Mouse (Mus musculus) mouse embryonic stem cell (cell line): ENCODE data around the gene Hist1h2ai.
"Not testable (repeated sequence)": the region's sequence is repeated elsewhere in the genome, so short reads cannot be mapped to it uniquely, and the experiment has no call there.

Source experiments
- in situ Hi-C, 2 experiments: fragments of 300-500 bp; cut with MboI; formaldehyde crosslinking; loops; 1 replicate in 1 of 2; 3 replicates in 1 of 2; pipeline ENCODE4 v1.14.3; 2019 to 2020; ENCODE audit warnings: low sequenced_read_pairs in 2 of 2, low pct_unique_long_range_greater_than_20kb in 1 of 2, mixed read lengths in 1 of 2; ENCODE audit not compliant: unreplicated experiment in 1 of 2

The Hist1h2ai gene

GRCm38 (mm10) chr13:21715864-21716539 lies at the start of gene Hist1h2ai, which contains the start of gene Hist1h2bl:
Hist1h2ai (plus strand) TSS chr13:21716422.
Hist1h2bl (minus strand) TSS chr13:21716143.
- in situ Hi-C loops, result loop anchor here in 1 of 2 experiments (10.0 kb wide), 1 partner anchor 319 kb away; the partner anchor contains the start of genes Hist1h2ah and Hist1h2bk

DNA sequence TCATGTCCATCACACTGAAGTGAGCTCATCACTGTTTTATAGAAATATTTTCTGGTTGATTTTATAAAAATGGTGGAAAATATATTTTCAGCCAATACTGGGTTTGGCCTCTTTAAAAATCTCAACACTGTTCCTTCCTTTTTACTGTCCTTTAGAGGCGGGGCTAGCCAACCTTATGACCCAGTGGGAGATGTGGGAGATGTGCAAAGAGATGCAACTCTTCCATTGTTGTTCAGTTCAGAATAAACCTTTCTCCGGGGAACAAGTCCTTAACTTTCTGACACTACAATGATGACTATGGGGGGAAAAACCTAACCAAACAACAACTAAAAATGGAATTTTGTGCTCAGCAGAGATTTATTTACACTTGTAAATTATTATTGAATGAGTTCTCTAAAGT lies 38.9 kb upstream of the Hist1h2ai start, which contains the start of gene Olfr1360:
TSS of gene Olfr1360 (minus strand) at position 101 of the 400 bp plus-strand sequence.
- in situ Hi-C loops, result loop anchor here (25.0 kb wide), 1 partner anchor 290 kb away; no protein-coding TSS in a partner anchor

DNA sequence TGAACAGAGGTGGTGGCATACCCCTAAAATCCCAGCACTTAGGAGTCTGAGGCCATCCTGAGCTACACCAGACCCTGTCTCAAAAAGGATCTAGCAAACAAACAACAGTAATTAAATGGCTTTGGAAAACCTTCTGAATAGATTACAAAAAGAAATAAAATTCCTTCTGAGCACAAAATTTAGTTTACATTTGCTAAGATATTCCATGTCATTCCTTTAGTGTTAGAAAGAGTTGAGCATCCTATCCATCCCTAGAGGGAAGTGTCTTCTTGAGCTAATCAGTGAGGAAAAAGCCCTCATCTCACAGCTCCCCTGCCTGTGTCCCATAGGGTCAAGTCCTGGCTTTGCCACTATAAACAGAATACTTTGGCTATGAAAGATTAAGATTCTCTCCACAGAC lies 18.4 kb upstream of the Hist1h2ai start, which contains the start of gene Olfr1359:
TSS of gene Olfr1359 (plus strand) at position 301 of the 400 bp plus-strand sequence.
- in situ Hi-C loops, result loop anchor here (25.0 kb wide), 1 partner anchor 311 kb away; no protein-coding TSS in a partner anchor

DNA sequence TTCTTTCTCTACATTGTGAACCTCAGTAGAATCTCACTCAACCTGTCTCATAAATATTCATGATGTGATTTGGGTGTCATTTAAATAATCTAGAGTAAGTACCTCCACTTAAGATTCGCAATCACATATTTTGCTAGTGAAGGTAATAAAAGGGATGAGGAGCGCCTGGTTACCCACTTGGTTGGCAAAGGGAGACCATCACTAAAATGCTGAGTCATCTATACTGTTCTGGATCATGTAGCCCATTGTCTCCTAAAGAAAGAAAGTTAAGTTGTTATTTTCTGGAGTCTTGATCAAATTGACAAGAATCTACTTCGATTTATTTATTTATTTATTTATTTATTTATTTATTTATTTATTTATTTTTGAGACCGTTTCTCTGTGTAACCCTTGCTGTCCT lies 9.6 kb upstream of the Hist1h2ai start:
- in situ Hi-C loops, result no loop called here

DNA sequence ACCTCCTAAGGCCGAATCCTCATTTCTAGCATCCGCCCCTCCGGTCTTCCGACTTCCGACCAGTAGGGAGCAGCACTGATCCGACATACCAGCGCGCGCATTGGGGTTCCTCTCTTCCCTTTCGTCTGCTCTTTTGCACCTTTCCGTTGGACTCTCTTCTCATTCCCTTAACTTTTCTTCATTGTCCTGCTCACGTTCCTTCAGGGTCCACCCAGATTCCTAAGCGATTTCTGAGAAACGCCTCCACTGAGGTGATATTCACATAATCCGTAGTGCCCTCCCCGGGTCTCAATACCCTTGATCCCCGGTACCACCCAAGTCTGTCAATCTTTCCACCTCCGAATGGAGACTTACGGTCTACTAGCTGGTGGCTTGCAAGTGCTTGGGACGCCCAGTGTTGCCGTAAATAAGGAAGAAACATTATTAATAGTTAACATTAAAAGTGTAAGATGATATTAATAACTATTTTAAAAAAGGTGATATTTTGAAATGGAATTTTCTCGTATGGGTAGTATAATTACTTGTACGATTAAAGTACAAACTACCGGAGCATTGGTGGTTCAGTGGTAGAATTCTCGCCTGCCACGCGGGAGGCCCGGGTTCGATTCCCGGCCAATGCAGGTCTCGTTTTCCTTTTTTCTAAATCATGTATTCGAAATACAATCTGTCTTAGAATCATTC lies 6.1 kb upstream of the Hist1h2ai start:
- in situ Hi-C loops, result loop anchor here (5.0 to 10.0 kb wide), 2 partner anchors 317 to 325 kb away; partner anchors contain the start of genes Hist1h2ah (in 1 of the 2) and Hist1h2bk (in 1 of the 2)

DNA sequence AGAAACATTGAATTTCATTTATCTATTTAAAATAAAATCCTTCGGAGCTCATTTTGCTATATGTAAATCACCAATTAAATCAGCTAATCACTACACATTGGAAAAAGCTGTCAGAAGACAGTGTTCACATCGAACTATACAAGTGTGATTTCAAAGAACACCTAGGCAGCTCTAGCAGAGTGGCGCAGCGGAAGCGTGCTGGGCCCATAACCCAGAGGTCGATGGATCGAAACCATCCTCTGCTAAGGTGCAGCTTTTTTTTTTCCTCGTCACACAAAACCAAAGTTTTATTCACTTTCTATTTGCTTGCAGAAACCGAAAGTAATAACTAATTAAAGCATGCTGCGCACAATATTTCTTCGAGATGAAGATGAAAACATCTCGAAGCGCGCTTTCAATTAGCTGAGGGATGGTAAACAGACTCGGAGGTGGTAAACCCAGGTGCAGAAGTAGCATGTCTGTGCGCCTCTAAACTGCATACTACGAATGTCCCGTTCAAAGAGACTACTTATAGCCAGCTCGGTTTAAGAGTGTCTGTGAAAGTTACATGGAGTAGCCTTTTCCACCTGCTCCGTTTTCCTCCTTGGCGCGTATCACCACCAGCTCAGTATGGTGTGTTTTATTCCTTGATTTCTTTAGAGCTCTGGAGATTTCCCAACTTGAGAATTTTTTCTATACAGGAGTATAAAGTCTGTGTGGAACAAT lies 5.2 kb upstream of the Hist1h2ai start:
- in situ Hi-C loops, result loop anchor here (5.0 to 10.0 kb wide), 2 partner anchors 316 to 324 kb away; partner anchors contain the start of genes Hist1h2ah (in 1 of the 2) and Hist1h2bk (in 1 of the 2)

- in situ Hi-C loops, result loop anchor here (5.0 to 10.0 kb wide), 2 partner anchors 316 to 323 kb away; partner anchors contain the start of genes Hist1h2ah (in 1 of the 2) and Hist1h2bk (in 1 of the 2)
Observed at GRCm38 (mm10) chr13:21711698-21712097, 4.5 kb upstream of the Hist1h2ai start.

GRCm38 (mm10) chr13:21714725-21715124 lies 1.5 kb upstream of the Hist1h2ai start:
- in situ Hi-C loops, result loop anchor here (5.0 to 10.0 kb wide), 2 partner anchors 313 to 320 kb away; partner anchors contain the start of genes Hist1h2ah (in 1 of the 2) and Hist1h2bk (in 1 of the 2)

DNA sequence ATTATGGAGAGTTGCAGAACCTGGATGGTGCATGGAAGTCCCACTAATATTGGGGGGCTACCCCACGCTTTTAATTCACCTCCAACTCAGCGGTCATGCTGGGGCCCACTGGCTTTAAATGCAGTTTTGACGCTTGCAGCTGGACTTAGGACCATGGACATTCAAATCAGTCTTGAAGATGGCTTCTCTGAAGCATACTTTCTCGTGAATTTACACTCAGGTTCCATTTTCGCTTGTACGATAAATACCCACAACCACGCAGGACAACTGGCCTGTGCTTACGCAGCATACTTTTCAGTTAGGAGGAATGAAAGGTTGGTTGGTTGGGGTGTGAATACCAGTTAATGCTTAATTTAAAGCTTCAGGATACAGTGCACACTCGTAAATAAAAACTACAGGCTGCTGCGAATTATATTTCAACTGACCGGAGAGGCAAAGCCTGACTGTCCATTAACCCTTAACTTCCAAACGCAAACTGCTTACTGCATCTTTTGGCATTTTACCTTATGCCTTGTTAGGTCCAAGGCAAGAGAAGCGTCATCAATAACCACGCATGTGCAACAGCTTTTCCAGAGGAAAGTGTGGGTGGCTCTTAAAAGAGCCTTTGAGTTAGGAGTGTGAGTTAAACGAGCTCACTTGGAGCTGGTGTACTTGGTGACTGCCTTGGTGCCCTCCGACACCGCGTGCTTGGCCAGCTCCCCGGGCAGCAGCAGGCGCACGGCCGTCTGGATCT lies 925 bp upstream of the Hist1h2ai start:
- in situ Hi-C loops, result loop anchor here in 1 of 2 experiments (10.0 kb wide), 1 partner anchor 320 kb away; the partner anchor contains the start of genes Hist1h2ah and Hist1h2bk

DNA sequence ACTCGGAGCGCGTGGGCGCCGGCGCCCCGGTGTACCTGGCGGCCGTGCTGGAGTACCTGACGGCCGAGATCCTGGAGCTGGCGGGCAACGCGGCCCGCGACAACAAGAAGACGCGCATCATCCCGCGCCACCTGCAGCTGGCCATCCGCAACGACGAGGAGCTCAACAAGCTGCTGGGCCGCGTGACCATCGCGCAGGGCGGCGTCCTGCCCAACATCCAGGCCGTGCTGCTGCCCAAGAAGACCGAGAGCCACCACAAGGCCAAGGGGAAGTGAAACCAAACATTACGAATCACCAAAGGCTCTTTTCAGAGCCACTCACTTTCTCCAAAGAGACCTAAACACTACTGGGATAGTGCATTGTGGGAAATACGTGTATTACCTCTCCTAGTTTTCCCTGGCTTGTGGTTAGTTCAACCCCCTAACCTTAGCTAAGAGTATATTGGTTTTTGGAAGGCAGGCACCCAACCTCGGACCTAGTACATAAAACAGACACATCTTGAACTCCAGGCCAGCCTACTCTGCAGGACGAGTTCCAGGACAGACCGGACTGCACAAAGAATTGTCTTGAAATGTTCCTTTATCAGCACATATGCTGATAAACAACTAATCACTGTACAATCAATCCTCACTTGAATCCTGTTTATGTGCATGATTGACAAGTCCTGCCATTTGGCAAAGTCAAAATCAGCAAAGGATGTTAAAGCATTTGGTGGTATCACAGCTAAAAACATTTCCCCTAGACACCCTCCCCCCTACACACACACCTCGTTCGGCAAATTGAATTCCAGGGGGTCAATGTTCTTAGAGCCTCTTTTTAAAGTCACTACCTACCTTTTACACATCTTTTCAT lies 544 bp downstream of the Hist1h2ai start:
- in situ Hi-C loops, result loop anchor here in 1 of 2 experiments (10.0 kb wide), 1 partner anchor 318 kb away; the partner anchor contains the start of genes Hist1h2ah and Hist1h2bk

DNA sequence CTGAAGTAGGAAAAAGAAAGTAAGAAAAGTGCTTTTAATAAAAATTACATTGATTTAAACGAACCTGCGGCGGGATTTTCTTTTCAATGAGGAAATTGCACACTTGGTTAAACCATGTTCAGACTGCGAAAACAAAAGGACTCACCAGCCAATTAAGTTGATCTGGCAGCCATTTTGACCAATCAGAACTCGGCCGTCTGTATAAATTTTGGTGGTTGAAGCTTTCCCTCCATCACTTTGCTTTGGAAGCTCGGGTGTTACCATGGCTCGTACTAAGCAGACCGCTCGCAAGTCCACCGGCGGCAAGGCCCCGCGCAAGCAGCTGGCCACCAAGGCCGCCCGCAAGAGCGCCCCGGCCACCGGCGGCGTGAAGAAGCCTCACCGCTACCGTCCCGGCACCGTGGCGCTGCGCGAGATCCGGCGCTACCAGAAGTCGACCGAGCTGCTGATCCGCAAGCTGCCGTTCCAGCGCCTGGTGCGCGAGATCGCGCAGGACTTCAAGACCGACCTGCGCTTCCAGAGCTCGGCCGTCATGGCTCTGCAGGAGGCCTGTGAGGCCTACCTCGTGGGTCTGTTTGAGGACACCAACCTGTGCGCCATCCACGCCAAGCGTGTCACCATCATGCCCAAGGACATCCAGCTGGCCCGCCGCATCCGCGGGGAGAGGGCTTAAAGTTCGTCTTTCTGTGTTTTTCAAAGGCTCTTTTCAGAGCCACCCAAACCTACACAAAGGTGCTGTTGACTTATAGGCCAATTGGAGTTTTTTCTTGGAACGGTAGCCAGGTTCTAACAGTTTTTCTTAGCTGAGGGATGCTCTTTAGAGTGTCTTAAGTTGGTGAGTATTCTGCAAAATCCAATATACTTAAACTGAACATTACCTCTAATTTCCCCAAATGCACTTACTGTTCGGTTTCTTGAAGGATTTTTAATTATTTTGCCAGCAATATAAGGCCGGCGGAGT lies 1.5 kb downstream of the Hist1h2ai start, which contains the start of gene Hist1h3h:
TSS of gene Hist1h3h (plus strand) at position 263 of the 961 bp plus-strand sequence.
- in situ Hi-C loops, result loop anchor here in 1 of 2 experiments (10.0 kb wide), 1 partner anchor 317 kb away; the partner anchor contains the start of genes Hist1h2ah and Hist1h2bk

DNA sequence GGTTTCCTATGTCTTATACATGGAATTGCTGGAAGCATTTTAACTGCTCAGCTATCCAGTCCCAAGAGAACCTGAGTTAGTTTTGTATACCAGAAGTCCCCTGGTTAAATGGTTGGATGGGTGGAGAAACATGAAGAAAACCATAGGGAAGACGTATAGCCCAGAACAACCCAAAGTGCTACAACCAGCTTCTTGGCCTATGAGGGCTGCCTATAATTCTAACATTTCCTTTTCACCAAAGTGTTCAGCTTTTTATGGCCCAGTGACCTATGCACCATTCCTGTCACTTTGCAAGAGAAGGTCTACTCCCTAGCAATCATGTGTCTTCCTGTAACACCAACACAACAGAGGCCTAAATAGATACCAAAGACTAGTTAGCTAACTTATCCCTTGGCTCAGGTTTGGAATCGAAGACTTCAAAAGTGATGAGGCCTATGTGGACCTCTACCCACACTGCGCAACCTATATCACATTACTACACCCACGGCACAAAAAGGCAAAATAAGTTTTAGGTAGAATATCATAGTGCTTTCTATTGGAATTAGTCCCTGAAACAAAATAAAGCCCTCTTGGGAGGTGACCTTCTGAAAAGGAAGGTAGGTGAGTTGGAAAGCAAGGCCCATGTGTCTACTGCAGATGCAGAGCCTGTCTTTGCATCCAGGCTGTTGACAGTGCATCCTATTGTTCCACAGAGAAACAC lies 2.3 kb downstream of the Hist1h2ai start:
- in situ Hi-C loops, result loop anchor here in 1 of 2 experiments (10.0 kb wide), 1 partner anchor 316 kb away; the partner anchor contains the start of genes Hist1h2ah and Hist1h2bk

GRCm38 (mm10) chr13:21721107-21721756 lies 5.0 kb downstream of the Hist1h2ai start:
- in situ Hi-C loops, result not testable (repeated sequence)

- in situ Hi-C loops, result not testable (repeated sequence)
Observed at GRCm38 (mm10) chr13:21721757-21722372, 5.6 kb downstream of the Hist1h2ai start, which contains the start of gene Hist1h2bm. Hist1h2bm (plus strand) TSS chr13:21722044.
